Mouse (Mus musculus) cortical plate, adult 2 months (tissue): ENCODE results near the gene Adam22.

Experiments
- CTCF ChIP-seq: fragments of 200-500 bp; IDR thresholded peaks from 2 replicates; pipeline ENCODE4 v1.5.1; 2011; ENCODE audit warnings: mild to moderate bottlenecking, control low read depth, low read length; ENCODE audit not compliant: insufficient read depth; ENCODE audit errors: extremely low read depth
- POLR2A ChIP-seq: fragments of 200-500 bp; IDR thresholded peaks from 2 replicates; pipeline ENCODE4 v1.6.1; 2011; ENCODE audit warnings: mild to moderate bottlenecking, low read length, control low read depth; ENCODE audit not compliant: insufficient read depth; ENCODE audit errors: extremely low read depth

DNA sequence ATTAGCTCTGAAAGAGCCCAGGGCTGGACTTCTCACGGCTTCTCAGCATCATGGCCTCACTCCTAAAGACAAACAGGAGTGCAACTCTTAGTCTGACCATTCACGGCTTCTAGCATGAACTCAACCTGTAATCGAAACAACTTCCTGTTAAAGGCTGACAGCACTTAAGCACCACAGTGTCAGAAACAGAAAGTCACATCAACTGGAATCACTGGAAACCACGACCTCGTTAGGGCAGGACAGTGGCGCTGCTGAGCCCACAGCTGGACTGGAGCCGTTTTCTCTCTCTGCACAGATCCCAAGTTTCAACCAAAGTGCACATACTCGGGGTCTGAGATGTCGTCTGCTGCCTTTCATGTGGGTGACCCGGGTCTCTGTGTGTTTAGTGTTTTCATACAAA lies 18.4 kb downstream of the Adam22 start:
- TF ChIP-seq POLR2A = no peak
- TF ChIP-seq CTCF = no peak
